Mouse (Mus musculus) heart, embryonic 15.5 days (tissue): ENCODE results near the gene Atp8b5. TPM values are rescaled to one million over a fixed set of nuclear protein-coding genes. Genes with fewer than 3 reads are reported as not detected.

Experiments used
- ATAC-seq: fragments of 200-750 bp; cut with Nextera tagmentation; replicated peaks from 2 replicates; pipeline ENCODE4 v1.8.0; 2017; ENCODE audit warnings: low read depth, moderate TSS enrichment; ENCODE audit not compliant: insufficient number of reproducible peaks, insufficient read depth, low FRiP score
- H3K27ac ChIP-seq: fragments of 300-500 bp; sonication (generic); 2 replicates; pipeline ENCODE4 v1.5.1; 2015; ENCODE audit warnings: mild to moderate bottlenecking, inconsistent platforms
- H3K27me3 ChIP-seq: fragments of 300-500 bp; sonication (generic); 2 replicates; pipeline ENCODE4 v1.6.1; 2015; ENCODE audit warnings: inconsistent platforms
- H3K36me3 ChIP-seq: fragments of 300-500 bp; sonication (generic); 2 replicates; pipeline ENCODE4 v1.6.1; 2015; ENCODE audit warnings: mild to moderate bottlenecking, inconsistent platforms
- H3K4me1 ChIP-seq: fragments of 300-500 bp; sonication (generic); replicated peaks from 2 replicates; pipeline ENCODE4 v1.6.1; 2015; ENCODE audit warnings: inconsistent platforms
- H3K4me2 ChIP-seq: fragments of 300-500 bp; sonication (generic); 2 replicates; pipeline ENCODE4 v1.6.1; 2015; ENCODE audit warnings: inconsistent platforms, mild to moderate bottlenecking, moderate library complexity
- H3K4me3 ChIP-seq: fragments of 300-500 bp; sonication (generic); 2 replicates; pipeline ENCODE4 v1.5.1; 2015; ENCODE audit warnings: mild to moderate bottlenecking, inconsistent platforms
- H3K9ac ChIP-seq: fragments of 300-500 bp; sonication (generic); 2 replicates; pipeline ENCODE4 v1.6.1; 2015; ENCODE audit warnings: mild to moderate bottlenecking, inconsistent platforms
- H3K9me3 ChIP-seq: fragments of 300-500 bp; sonication (generic); replicated peaks from 2 replicates; pipeline ENCODE4 v1.6.1; 2016; ENCODE audit warnings: inconsistent platforms
- WGBS: fragments of 180-500 bp; shearing (Covaris S2); methylation state at CpG from one replicate; pipeline ENCODE4 v1.1.7; 2015; ENCODE audit warnings: mixed read lengths; 5-methylcytosine and 5-hydroxymethylcytosine counted together
- polyA plus RNA-seq: library from polyadenylated mRNA; unstranded; fragments of >200 nt; fragmentation: Nextera tagmentation; extraction: Ambion mirVana; gene quantifications from 2 replicates; pipeline ENCODE4 v1.2.1, GENCODE M21; 2015

Atp8b5 gene
- polyA plus RNA-seq, 1 experiment from 2014 or later = 0.25 TPM

DNA sequence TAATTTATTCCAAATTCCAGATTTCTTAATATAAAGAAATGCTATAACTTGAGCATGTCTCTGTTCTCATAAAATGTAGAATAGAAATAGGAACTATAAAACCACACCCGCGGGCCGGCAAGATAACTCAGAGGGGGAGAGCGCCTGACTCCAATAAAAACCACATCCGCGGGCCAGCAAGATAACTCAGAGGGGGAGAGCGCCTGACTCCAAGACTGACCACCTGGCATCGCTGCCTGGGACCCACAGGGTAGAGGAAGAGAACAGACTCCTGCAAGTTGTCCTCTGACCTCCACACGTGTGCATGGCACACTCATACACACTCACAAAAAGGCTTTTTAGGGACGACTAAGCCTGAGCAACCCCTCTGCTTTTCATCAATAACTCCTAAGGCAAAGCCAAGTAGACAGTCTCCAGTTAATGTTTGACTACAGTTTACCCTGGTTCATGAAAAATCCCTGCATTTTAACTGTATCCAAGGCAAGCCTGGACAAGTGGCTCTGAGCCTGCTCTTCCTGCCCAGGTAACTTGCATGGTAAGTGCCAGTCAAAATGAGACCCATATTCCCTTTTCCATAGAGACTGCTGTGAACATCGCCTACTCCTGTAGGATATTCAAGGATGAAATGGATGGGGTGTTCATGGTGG, 98.1 kb downstream of the Atp8b5 start:
- ATAC-seq = no peak
- Histone ChIP-seq H3K9ac (no peak overlapping the region), H3K27me3 (peaks cover 5% of the 10 kb centered on the region; the same call in 1 of the 2 replicates), H3K9me3 (no peaks in the 10 kb centered on the region), H3K36me3 (no peaks in the 10 kb centered on the region), H3K4me3 (no peak overlapping the region), H3K27ac (no peak overlapping the region), H3K4me2 (no peak overlapping the region), H3K4me1 (no peaks in the 10 kb centered on the region)
- WGBS = 77% methylated on average over 11 of the region's 11 CpGs

DNA sequence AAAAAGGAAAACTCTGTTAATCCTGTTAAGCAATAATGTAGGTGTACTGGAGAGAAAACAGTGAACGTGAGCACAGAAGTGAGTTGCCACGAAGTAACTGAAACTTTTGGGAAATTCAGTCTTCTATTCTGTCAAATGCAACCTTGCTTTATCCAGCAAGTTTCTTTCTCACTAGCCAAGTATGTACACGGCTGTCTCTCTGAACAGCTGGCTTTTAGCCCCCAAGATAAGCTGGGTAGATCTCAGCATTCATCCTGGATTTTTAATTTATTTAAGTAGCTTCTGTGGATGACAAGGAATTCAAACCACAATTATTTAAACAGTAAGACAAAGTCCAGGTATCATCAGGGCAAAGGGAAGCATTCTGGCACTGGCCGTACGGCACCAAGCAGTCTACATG, 100.3 kb downstream of the Atp8b5 start:
- Histone ChIP-seq H3K27ac (no peak overlapping the region), H3K27me3 (peaks cover 9% of the 10 kb centered on the region; the same call in 1 of the 2 replicates), H3K4me3 (no peak overlapping the region), H3K4me2 (no peak overlapping the region), H3K36me3 (no peaks in the 10 kb centered on the region), H3K4me1 (no peaks in the 10 kb centered on the region), H3K9me3 (no peaks in the 10 kb centered on the region), H3K9ac (no peak overlapping the region)
- no peak for ATAC-seq
- WGBS = 71% methylated on average over 5 of the region's 5 CpGs

DNA sequence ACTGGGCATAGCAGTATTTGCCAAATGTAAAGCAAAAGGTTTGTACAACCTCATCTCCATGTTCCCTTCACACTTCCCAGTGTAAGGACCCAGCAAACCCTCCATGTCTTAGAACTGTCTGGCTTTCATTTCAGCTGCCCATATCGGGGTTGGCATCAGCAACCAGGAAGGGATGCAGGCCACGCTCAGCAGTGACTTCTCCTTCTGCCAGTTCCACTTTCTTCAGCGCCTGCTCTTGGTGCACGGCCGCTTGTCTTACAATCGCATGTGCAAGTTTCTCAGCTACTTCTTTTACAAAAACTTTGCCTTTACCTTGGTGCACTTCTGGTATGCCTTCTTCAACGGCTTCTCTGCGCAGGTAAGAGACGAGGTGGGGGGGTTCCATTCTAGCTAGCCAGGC, 100.8 kb downstream of the Atp8b5 start:
- Histone ChIP-seq H3K9ac (no peak overlapping the region), H3K9me3 (no peaks in the 10 kb centered on the region), H3K36me3 (no peaks in the 10 kb centered on the region), H3K4me2 (no peak overlapping the region), H3K27ac (no peak overlapping the region), H3K27me3 (peaks cover 9% of the 10 kb centered on the region; the same call in 1 of the 2 replicates), H3K4me1 (no peaks in the 10 kb centered on the region), H3K4me3 (no peak overlapping the region)
- ATAC-seq = no peak
- 82% methylated on average over 9 of the region's 9 CpGs for WGBS

DNA sequence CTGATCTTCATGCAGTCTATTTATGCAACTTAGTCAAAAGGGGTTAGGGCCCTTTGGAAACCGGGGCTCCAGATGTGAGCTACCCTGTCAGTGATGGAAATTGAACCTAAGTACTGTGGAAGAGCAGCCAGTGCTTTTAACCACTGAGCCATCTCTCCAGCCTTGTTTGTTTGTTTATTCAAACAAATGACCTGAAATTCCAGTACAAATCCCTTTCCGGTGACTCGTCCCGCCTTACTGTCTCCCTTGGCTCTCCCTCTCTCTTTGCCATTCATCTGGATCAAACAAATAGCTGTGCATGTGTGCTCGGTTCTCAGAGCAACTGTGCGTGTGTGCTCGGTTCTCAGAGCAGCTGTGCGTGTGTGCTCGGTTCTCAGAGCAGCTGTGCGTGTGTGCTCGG, 104.4 kb downstream of the Atp8b5 start:
- no peak overlapping the region for H3K4me3 ChIP-seq
- H3K4me2 ChIP-seq = no peak overlapping the region
- H3K36me3 ChIP-seq = no peaks in the 10 kb centered on the region
- H3K4me1 ChIP-seq = no peaks in the 10 kb centered on the region
- no peak overlapping the region for H3K9ac ChIP-seq
- WGBS = 72% methylated on average over 10 of the region's 11 CpGs
- peaks cover 9% of the 10 kb centered on the region; the same call in 1 of the 2 replicates for H3K27me3 ChIP-seq
- H3K27ac ChIP-seq = no peak overlapping the region
- H3K9me3 ChIP-seq = no peaks in the 10 kb centered on the region
- no peak for ATAC-seq

DNA sequence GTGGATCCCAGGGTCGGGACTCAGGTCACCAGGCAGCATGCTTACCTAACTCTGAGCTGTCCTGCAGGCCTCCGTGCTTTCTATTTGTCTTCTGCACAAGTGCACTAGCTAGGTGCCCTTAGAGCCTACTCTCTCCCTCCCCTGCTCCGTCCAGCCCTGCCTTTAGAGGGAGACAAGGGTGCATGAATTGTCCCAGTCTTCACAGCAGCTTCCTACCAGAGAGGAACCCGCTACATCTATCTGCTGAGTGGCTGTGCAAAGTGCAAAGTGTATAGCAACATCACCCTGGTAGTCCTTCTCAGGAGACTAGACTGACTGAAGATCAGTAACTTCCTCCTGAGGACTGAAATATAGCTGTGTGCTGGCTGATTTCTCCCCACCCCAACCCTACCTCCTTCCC, 105.2 kb downstream of the Atp8b5 start:
- Histone ChIP-seq H3K9me3 (no peaks in the 10 kb centered on the region), H3K4me2 (no peak overlapping the region), H3K36me3 (no peaks in the 10 kb centered on the region), H3K27ac (no peak overlapping the region), H3K4me3 (no peak overlapping the region), H3K4me1 (no peaks in the 10 kb centered on the region), H3K27me3 (peaks cover 9% of the 10 kb centered on the region; the same call in 1 of the 2 replicates), H3K9ac (no peak overlapping the region)
- WGBS = 57% methylated on average over 4 of the region's 4 CpGs
- no peak for ATAC-seq

GRCm38 (mm10) chr4:43374266-43374665, 107.3 kb downstream of the Atp8b5 start:
- H3K4me3 ChIP-seq = no peak overlapping the region
- H3K4me1 ChIP-seq = no peaks in the 10 kb centered on the region
- no peak overlapping the region for H3K4me2 ChIP-seq
- WGBS = 62% methylated on average over 4 of the region's 4 CpGs
- no peaks in the 10 kb centered on the region for H3K9me3 ChIP-seq
- no peak overlapping the region for H3K27ac ChIP-seq
- no peak for ATAC-seq
- H3K36me3 ChIP-seq = no peaks in the 10 kb centered on the region
- peaks cover 5% of the 10 kb centered on the region; the same call in 1 of the 2 replicates for H3K27me3 ChIP-seq
- no peak overlapping the region for H3K9ac ChIP-seq

DNA sequence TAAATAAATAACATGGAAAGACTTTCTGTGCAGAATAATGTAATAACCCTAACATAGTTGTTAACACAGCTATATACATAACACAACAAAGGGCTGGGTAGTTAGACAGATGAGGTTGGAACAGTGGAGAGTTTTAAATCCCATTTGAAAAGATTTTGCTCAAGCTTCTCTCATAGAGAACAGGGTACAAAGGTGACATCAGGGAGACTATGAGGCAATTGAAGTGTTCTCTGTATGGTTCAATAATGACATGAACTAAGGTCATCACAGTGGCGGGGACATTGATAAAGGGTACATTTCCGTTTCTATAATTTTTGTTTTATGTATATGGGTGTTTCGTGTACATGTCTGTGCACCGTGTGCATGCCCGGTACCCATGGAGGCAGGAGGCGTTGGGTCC, 112.6 kb downstream of the Atp8b5 start:
- 90% methylated on average over 6 of the region's 6 CpGs for WGBS
- Histone ChIP-seq H3K9me3 (no peaks in the 10 kb centered on the region), H3K4me3 (no peak overlapping the region), H3K36me3 (0 out of 2 replicates have a peak, but pooled peaks cover 1% of the 10 kb centered on the region), H3K4me1 (peaks cover 20% of the 10 kb centered on the region), H3K27ac (no peak overlapping the region), H3K27me3 (no peaks in the 10 kb centered on the region), H3K9ac (no peak overlapping the region), H3K4me2 (no peak overlapping the region)
- no peak for ATAC-seq

- peaks cover 20% of the 10 kb centered on the region for H3K4me1 ChIP-seq
- no peaks in the 10 kb centered on the region for H3K9me3 ChIP-seq
- peak overlapping the region; percentile 93 for H3K9ac ChIP-seq
- WGBS = 54% methylated on average over 10 of the region's 10 CpGs
- H3K4me2 ChIP-seq = peak overlapping the region; percentile 82
- no peak overlapping the region; the same call in 1 of the 2 replicates for H3K27ac ChIP-seq
- no peak for ATAC-seq
- 0 out of 2 replicates have a peak, but pooled peaks cover 3% of the 10 kb centered on the region for H3K36me3 ChIP-seq
- H3K27me3 ChIP-seq = no peaks in the 10 kb centered on the region
- H3K4me3 ChIP-seq = peak overlapping the region; percentile 93
These were observed 114.0 kb downstream of the Atp8b5 start for GRCm38 (mm10) chr4:43380951-43381350.

GRCm38 (mm10) chr4:43381408-43382154, 114.6 kb downstream of the Atp8b5 start, which contains the start of gene Rusc2:
Gene Rusc2 (plus strand): TSS chr4:43381979.
- no peaks in the 10 kb centered on the region for H3K27me3 ChIP-seq
- peak within 1 kb of the TSS; percentile 93 for H3K9ac ChIP-seq
- no peaks in the 10 kb centered on the region for H3K9me3 ChIP-seq
- under 1% methylated on average over 60 of the region's 63 CpGs for WGBS
- H3K4me3 ChIP-seq = peak within 1 kb of the TSS; percentile 93
- H3K4me1 ChIP-seq = peaks cover 20% of the 10 kb centered on the region
- peak; percentile 95 for ATAC-seq
- peak within 1 kb of the TSS; percentile 82 for H3K4me2 ChIP-seq
- H3K27ac ChIP-seq = peak within 1 kb of the TSS; percentile 85
- 0 out of 2 replicates have a peak, but pooled peaks cover 3% of the 10 kb centered on the region for H3K36me3 ChIP-seq

DNA sequence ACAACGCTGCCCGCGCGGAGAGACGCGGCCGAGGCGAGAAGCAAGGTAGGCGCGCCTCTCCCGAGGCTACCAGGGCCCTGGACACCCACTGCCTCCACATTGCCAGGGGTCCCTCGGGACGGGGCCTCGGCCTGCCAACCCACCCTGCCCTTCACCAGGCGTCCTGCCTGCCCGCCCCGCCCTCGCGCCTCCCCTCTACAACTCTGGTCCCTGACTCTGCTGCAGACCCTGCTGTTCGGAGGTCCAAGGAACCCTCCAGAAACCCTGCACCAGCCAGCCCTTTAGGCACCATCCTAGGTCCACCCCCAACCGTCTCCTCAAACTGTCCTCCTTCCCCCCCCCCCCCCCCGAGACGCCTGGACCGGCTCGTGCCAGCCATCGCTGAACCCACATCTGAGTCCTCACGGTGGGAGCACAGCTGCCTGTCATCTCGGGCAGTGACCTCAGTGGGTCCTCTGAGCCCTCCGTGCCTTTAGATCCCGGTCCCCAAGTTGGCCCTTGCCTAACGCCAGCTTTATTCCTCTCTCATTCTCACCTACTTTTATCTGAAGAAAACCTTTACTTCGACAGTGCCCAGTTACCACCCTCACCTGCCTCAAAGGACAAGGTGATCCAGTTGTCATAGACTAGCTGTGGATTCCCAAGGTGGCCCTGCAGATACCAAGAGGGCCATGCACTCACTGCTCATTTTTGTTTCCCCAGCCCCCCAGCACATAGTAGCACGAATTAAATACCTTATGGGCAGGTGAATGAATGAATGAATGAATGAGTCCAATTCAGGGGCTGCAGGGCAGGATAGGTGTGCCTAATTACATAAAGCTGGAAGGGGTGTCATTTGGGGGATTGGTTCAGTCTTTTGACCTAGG, 115.4 kb downstream of the Atp8b5 start:
- Histone ChIP-seq H3K9ac (peak overlapping the region; percentile 93), H3K4me2 (peak overlapping the region; percentile 82), H3K27me3 (no peaks in the 10 kb centered on the region), H3K4me1 (peaks cover 20% of the 10 kb centered on the region), H3K4me3 (peak overlapping the region; percentile 93), H3K27ac (peak overlapping the region; percentile 85), H3K36me3 (0 out of 2 replicates have a peak, but pooled peaks cover 3% of the 10 kb centered on the region), H3K9me3 (no peaks in the 10 kb centered on the region)
- ATAC-seq = peak; percentile 70
- 4% methylated on average over 32 of the region's 33 CpGs for WGBS
